Comparison of ENCODE assay signal across 15 mouse cellular contexts in the genomic region with DNA sequence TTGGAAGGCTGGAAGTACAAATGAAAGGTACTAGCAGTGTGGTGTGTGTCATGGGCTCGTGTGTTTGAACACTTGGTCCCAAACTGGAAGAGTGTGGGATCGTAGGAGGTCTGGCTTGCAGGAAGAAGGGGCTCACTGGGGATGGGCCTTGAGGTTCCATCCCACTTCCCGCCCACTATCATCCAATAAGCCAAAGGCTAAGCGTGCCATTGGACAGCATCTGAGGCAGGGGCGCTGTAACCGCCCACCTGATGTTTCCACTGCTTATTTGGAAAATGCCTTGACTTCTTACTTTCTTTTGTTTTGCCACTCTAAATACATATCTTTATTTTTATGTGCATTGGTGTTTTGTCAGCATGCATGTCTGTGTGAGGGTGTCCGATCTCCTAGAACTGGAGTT.
"Had no signal": no experiment of that assay in that cellular context is flagged by ENCODE, and none has a peak within 500 bp of the region (broad histone marks: within the 10 kb centered on the region; RNA-seq: fewer than 3 reads in every experiment).

No protein-coding gene starts in this region.

- DNase-seq: retina, postnatal 1 day; right cerebral cortex, adult 18-20 months; right cerebral cortex, postnatal 14 days; right cerebral cortex, postnatal 25 days; right cerebral cortex, postnatal 4 days; spleen, adult 18-20 months; thymus, adult 18-20 months; thymus, adult 2 months; thymus, postnatal 14 days; thymus, postnatal 25 days; thymus, postnatal 36 days; thymus, postnatal 4 days had no signal

- H3K4me2 ChIP-seq: neural tube, embryonic 15.5 days; stomach, embryonic 15.5 days had no signal

- H3K27me3 ChIP-seq: neural tube, embryonic 15.5 days; stomach, embryonic 15.5 days had no signal

- H3K4me3 ChIP-seq: neural tube, embryonic 15.5 days; stomach, embryonic 15.5 days had no signal

- H3K36me3 ChIP-seq: neural tube, embryonic 15.5 days; stomach, embryonic 15.5 days had no signal

- H3K27ac ChIP-seq: neural tube, embryonic 15.5 days; stomach, embryonic 15.5 days; stomach, postnatal 0 days had no signal

- H3K9me3 ChIP-seq: neural tube, embryonic 15.5 days; stomach, embryonic 15.5 days had no signal

- H3K9ac ChIP-seq: neural tube, embryonic 15.5 days; stomach, embryonic 15.5 days had no signal
